Mouse (Mus musculus) erythroid progenitor cell, adult 5-6 weeks (primary cell): Measurements from ENCODE around the gene Alad. TPM values are rescaled to one million over a fixed set of nuclear protein-coding genes. Genes with fewer than 3 reads are reported as not detected.

Source experiments
- ATAC-seq: replicated peaks from 2 replicates; pipeline ENCODE4 v1.8.0; 2016; ENCODE audit warnings: moderate number of reproducible peaks, mild to moderate bottlenecking, moderate TSS enrichment, inconsistent platforms; ENCODE audit not compliant: poor library complexity, low FRiP score, severe bottlenecking
- total RNA-seq, 2 experiments: library from RNA; stranded (forward) in 1 of 2; stranded (reverse) in 1 of 2; fragments of 150-400 nt in 1 of 2; fragments of 186-747, 209-891 nt in 1 of 2; gene quantifications; 2 replicates each; pipeline versions ENCODE4 v1.2.3 to v1.2.4; 2015 to 2017; ENCODE audit warnings: low replicate concordance in 2 of 2

The Alad gene
- total RNA-seq, 2 experiments from 2014 or later, result 271 to 510 TPM

- no peak for ATAC-seq
Measured at GRCm38 (mm10) chr4:62518416-62519121, 1.1 kb downstream of the Alad start.

DNA sequence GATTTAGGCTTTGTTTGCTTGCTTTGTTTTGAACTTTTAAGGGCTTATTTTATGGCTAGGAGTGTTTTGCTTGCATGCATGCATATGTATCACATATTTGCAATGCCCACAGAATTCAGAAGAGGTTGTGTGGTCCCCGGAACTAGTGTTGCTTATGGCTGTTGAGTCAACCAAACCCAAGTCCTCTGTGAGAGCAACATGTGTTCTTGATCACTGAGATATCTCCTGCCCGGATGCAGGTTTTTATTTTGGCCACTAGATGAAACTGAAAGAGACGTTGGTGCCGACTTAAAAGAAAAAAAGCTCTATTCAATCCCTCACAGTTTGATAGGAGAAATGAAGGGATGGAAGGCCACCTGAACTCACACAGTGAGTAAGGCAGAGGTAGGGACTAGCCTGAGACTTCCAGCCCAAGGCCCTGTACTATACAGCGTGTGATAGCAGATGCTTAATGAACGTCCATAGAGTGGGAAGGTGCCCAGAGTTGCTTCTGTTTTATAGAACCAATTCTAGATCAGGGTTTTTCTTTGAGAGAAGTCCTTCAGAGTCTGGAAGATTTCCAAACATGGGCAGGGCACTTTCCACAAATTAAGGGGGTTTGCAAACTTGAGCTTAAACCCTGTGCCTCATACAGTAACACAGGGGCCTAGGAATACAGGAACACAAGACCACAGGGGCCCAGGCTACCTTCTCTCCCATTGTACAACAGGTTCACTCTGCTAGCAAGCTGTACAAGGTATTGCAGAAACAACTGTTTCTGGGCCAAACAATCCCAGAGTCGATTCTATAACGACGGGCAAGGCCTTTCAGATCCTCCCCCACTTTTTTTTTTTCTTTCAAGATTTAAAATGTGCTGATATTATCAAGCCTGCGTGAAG is 1.9 kb downstream of the Alad start:
- no peak for ATAC-seq

DNA sequence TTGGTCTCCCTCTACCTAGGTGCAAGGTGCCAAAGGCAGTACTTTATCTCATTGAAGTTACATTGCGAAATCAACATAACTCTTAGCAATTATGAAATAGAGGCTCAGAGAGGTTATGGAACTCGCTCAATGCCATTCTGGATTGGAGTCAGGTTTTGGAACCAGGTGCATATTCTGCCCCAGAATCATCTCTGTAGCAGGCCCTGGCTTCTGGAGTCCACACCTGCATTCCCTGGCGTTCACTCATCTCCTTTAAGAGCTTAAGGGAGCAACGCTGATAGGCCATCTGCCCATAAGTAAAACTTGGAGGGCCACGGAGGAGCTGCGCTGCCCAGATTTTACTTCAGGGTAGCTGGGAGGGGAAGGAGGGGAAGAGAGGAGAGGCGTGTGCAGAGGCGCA is 2.7 kb downstream of the Alad start:
- ATAC-seq, result peak; percentile 32

DNA sequence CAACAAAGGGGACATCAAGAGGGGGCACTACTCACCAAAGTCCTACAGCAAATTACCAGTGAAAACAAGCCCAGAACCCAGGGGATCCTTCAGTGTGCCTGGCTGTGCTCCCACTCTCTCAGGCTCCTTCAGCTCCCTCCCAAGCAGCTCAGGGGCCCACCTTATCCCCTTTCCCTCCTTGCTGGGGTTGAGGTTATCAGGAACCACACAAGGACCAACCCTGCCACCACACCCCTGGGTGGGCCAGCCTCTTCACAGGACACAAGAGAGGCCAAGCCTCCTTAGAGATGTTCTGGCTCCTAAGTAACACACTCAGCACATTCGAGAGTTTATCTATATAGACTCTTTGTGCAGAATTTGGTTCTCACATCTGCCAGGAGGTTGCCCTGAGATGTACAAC is 3.1 kb downstream of the Alad start:
- ATAC-seq, result peak; percentile 74

GRCm38 (mm10) chr4:62516079-62516478 is 3.6 kb downstream of the Alad start:
- peak; percentile 27; the same call in 1 of the 2 replicates for ATAC-seq

DNA sequence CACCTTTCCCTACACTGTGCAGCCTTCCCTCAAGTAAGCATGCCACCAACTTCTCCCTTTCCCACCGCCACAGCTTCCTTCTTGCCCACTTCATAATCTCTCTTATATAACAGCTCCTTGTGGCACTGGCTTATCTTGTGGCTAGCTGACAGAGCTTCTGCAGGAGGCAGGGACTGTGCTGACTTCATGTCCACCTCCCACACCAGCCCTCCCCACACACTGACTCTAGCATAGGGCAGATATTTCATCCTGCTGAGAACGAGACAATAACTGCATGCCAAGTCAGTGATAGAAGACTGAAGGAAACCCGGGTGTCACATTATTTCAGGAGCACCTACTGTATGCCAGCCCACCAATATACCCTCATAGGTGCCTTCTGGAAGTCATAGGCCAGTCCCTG is 4.2 kb downstream of the Alad start:
- ATAC-seq, result peak; percentile 22

DNA sequence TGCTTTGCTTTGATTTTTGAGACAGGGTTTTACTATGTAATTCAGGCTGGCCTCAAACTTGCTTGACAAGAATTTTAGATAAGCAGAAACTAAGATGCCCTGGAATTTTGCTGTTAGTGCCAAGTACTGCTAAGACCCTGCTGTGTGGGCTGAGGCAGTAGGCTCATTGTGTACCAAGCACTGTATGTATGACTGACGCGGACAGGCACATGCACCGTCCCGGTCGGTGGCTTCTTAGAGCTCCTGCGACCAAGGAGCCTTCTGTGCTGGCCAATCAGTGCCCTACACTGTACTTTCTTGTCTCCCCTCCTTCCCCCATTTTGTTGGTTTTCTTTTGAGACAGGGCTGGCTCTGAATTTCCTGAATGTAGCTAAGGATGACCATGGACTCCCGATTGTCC is 4.7 kb downstream of the Alad start:
- no peak for ATAC-seq

DNA sequence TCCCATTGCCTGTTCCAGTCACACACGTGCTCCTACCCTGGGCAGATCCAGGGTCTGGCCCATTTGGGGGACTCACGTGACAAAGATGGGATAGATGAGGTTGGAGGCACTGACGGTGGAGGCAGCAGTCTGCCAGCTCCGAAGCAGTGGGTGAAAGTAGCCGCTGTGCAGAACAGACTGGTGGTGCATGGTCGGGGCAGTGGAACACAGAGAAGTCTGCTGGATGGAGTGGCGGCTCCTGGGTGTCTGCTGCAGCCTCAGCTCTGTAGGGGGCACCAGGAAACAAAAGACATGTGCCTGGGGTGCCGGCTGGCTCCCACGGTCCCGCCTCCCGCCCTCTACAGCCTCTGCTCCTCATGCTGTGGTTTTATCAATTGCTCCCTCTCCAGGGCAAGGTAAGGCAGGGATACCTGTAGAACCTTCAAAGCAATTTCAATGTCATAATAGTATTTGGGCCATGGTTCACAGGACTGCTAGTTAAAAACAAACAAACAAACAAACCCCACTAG is 5.7 kb downstream of the Alad start:
- no peak for ATAC-seq

DNA sequence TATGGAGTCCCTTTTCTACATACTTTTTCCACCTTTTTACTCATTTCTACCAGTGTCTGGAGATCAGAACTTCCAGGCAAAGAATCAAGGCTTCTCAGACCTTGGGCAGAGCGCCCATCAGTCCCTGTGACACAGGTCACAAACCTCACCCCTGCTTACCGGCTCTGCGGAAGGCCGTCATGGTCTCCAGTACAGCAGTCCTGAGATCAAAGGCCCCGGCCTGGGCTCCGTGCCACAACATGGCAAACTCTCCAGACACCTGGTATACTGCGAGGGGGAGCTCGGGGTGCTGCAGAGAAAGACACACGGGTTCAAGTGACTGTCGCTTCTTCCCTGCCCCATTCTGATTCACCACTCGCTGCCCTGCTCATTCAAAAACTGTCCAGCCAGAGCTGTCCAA is 9.8 kb downstream of the Alad start:
- ATAC-seq, result no peak

DNA sequence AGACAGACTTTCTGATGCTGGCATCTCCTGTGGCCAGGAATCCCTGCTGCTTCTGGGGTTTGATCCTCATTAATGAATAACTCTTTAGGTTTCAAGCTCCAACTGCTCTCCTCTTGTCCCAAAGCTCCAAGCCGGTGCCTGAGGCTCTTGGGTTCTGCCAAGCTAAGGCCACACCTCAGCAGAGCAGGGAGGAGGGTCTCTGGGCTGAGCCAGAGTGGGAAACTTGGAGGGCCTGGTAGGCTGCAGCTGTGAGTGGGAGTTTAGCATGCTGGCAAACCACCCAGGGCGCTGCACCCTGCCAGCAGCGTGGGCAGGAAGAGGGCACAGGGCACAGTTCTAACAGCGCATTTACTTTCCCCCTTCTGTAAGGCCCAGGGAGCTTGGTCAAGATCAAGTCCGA is 10.9 kb downstream of the Alad start:
- ATAC-seq, result no peak

- peak; percentile 23; the same call in 1 of the 2 replicates for ATAC-seq
Measured at GRCm38 (mm10) chr4:62506798-62507197, 12.9 kb downstream of the Alad start.

DNA sequence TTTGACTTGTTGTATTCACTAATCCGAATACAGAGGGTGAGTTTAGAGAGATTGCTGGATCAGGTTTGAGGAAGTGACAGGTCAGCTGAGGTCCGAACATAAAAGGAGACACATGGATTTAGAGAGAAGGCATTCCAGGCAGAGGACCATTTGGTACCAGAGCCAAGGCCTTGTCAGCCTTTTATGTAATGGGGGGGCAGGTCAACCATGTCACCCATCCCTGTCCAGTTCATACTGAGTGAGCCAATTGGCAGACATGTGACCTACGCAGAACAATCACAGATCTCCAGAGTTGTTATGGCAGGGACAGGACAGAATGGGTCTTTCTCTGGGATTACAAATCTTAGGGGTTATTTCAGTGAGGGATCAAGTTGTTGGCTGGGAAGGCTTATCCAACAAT is 13.7 kb downstream of the Alad start:
- no peak for ATAC-seq

DNA sequence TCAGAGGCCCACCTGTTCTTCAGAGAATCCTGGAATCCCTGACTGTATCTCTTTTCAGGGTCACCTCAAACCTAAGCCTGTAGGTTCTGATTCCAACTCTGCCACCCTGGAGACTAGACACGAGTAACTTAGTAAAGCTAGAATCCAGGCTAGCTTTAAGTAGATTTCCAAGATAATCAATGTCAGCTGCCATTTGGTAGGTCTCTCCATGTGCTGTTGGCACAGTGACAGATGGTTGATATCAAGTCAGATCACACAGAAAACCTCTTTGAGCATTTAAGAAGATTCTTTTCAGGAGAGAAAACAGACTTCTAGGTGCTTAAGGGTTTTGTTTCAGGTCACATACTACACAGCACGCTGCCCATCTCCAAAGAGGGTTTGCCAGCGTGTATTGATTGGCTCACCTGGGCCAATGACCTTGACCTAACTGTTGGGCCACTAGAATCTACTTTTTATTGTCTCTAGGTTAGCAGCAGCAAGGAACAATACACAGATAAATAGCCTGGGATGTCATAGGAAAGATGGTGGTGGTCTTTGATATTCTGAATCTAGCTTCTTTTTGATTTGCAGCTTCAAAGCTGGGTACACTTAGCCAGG is 16.2 kb downstream of the Alad start, which contains the start of gene Hdhd3:
Hdhd3 (minus strand) TSS at position 94 of the 597 bp plus-strand sequence.
- ATAC-seq, result no peak

DNA sequence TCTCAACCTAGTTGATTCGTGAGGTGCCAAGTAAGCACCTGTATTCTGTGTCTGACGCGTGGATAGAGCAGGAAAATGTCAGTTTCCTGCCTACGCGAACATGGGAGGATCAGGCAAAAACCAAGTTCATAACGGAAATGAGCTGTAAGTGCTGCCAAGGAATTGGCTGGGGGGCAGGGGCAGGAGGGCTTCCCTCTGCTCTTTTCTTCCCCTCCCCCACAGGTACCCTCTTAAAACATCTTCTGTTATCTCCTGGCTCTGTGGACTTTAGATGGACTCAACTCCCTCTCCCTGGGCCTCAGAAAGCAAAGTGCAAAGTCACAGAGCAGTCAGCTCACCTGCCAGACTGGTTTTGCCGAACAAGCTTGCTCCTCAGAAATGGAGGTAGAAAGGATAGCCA is 16.7 kb downstream of the Alad start:
- ATAC-seq, result no peak

- peak; percentile 92 for ATAC-seq
Measured at GRCm38 (mm10) chr4:62501964-62502732, 17.6 kb downstream of the Alad start.

GRCm38 (mm10) chr4:62501534-62501933 is 18.2 kb downstream of the Alad start:
- ATAC-seq, result no peak

DNA sequence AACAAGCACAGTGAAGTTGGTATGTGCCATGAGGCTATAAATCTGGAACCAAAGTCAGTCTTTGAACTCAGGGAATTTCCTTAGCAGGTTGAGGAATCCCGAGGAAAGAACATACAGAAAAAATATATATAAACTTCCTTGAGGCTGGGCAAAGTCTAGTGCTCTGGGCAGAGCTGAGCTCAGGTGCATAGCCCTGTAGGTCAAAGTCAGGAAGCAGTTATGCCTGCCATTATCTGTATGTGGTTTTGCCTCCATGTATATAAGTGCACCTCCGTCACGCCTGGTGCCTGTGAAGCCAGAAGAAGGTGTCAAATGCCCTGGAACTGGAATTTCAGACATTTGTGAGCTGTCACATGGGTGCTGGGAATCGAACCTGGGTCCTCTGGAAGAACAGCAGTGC is 18.9 kb downstream of the Alad start:
- no peak for ATAC-seq

DNA sequence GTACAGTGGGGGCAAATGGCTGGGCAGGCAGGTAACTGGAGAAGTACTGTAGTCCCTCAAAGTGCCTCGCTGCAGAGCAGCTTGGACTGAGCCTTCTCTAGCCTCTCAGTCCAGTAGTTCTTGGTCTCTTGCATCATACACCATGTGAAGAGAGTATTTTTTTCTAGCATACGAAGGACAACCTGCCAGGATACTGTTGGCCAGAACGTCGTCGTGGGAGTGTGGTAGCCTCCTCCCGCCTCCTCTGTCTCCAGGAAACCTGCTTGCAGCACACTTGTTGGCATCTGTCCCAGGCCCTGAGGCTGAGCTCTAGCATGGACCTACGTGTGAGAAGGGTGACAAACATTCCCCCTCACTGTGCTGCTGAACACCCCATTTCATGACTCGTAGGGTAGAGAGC is 22.9 kb downstream of the Alad start:
- ATAC-seq, result no peak

- ATAC-seq, result no peak
Measured at GRCm38 (mm10) chr4:62495946-62496345, 23.8 kb downstream of the Alad start.

GRCm38 (mm10) chr4:62494230-62494629 is 25.5 kb downstream of the Alad start:
- no peak for ATAC-seq
